Mouse (Mus musculus) MEL (cell line): ENCODE measurements around the gene Fzd4. TPM values are rescaled to one million over a fixed set of nuclear protein-coding genes. Genes with fewer than 3 reads are reported as not detected.

Experiments used
- DNase-seq: peaks from one replicate; pipeline ENCODE4 v3.0.0; 2011; ENCODE audit warnings: low read depth, low spot score
- H3K27ac ChIP-seq: 2 replicates; pipeline ENCODE4 v1.5.1; 2012; ENCODE audit warnings: low read depth, mild to moderate bottlenecking, control low read depth, low read length, moderate library complexity; ENCODE audit not compliant: control insufficient read depth
- H3K27me3 ChIP-seq, 2 experiments: fragments of 150-350 bp in 1 of 2; sonication (generic) in 1 of 2; 2 replicates each; pipeline ENCODE4 v1.6.1; 2012; ENCODE audit warnings: low read length in 2 of 2, mild to moderate bottlenecking in 2 of 2, improper control_type of control experiment in 1 of 2, moderate library complexity in 1 of 2; ENCODE audit not compliant: insufficient read depth in 2 of 2, control insufficient read depth in 1 of 2
- H3K36me3 ChIP-seq, 2 experiments: 2 replicates each; pipeline ENCODE4 v1.6.1; 2012 to 2014; ENCODE audit warnings: low read length in 2 of 2, improper control_type of control experiment in 1 of 2, inconsistent platforms in 1 of 2, mild to moderate bottlenecking in 1 of 2; ENCODE audit not compliant: insufficient read depth in 2 of 2, control insufficient read depth in 1 of 2
- H3K4me1 ChIP-seq, 2 experiments: fragments of 150-350 bp in 1 of 2; sonication (generic) in 1 of 2; 2 replicates each; pipeline ENCODE4 v1.6.1; 2012; ENCODE audit warnings: low read length in 2 of 2, improper control_type of control experiment in 1 of 2, mild to moderate bottlenecking in 1 of 2; ENCODE audit not compliant: insufficient read depth in 2 of 2, control insufficient read depth in 1 of 2
- H3K4me3 ChIP-seq, 2 experiments: fragments of 150-350 bp in 1 of 2; sonication (generic) in 1 of 2; 2 replicates each; pipeline ENCODE4 v1.5.1; 2012; ENCODE audit warnings: low read depth in 2 of 2, low read length in 2 of 2, mild to moderate bottlenecking in 2 of 2, moderate library complexity in 2 of 2, control low read depth in 1 of 2, improper control_type of control experiment in 1 of 2; ENCODE audit not compliant: control insufficient read depth in 1 of 2, insufficient read depth in 1 of 2
- H3K79me2 ChIP-seq: 2 replicates; pipeline ENCODE4 v1.6.1; 2012; ENCODE audit warnings: mild to moderate bottlenecking, low read length, moderate library complexity; ENCODE audit not compliant: control insufficient read depth, poor library complexity, insufficient read depth
- H3K9ac ChIP-seq: 2 replicates; pipeline ENCODE4 v1.6.1; 2012; ENCODE audit warnings: low read depth, mild to moderate bottlenecking, control low read depth, low read length, moderate library complexity; ENCODE audit not compliant: control insufficient read depth, poor library complexity, severe bottlenecking
- H3K9me3 ChIP-seq: fragments of 150-350 bp; sonication (generic); replicated peaks from 2 replicates; pipeline ENCODE4 v1.6.1; 2012; ENCODE audit warnings: mild to moderate bottlenecking, low read length, improper control_type of control experiment, moderate library complexity; ENCODE audit not compliant: insufficient read depth
- CTCF ChIP-seq, 3 experiments: IDR thresholded peaks in 2 of 3; conservative IDR thresholded peaks in 1 of 3; 2 replicates each; pipeline ENCODE4 v1.5.1; 2011 to 2012; ENCODE audit warnings: low read length in 3 of 3, low read depth in 2 of 3, mild to moderate bottlenecking in 2 of 3, improper control_type of control experiment in 1 of 3, inconsistent platforms in 1 of 3, mixed read lengths in 1 of 3, moderate library complexity in 1 of 3; ENCODE audit not compliant: control insufficient read depth in 1 of 3, insufficient read depth in 1 of 3, poor library complexity in 1 of 3, severe bottlenecking in 1 of 3
- E2F4 ChIP-seq: IDR thresholded peaks from 2 replicates; pipeline ENCODE4 v1.6.1; 2011; ENCODE audit warnings: low read depth, low read length, improper control_type of control experiment, borderline replicate concordance
- ELF1 ChIP-seq: IDR thresholded peaks from 2 replicates; pipeline ENCODE4 v1.6.1; 2014; ENCODE audit warnings: low read depth, mild to moderate bottlenecking, inconsistent platforms, low read length, improper control_type of control experiment, moderate library complexity
- ETS1 ChIP-seq: IDR thresholded peaks from 2 replicates; pipeline ENCODE4 v1.6.1; 2012; ENCODE audit warnings: low read depth, mild to moderate bottlenecking, inconsistent platforms, low read length, improper control_type of control experiment, moderate library complexity
- GABPA ChIP-seq: IDR thresholded peaks from 2 replicates; pipeline ENCODE4 v1.6.1; 2012; ENCODE audit warnings: low read depth, mild to moderate bottlenecking, inconsistent platforms, low read length, improper control_type of control experiment, moderate library complexity
- GATA1 ChIP-seq: IDR thresholded peaks from 2 replicates; pipeline ENCODE4 v1.6.1; 2011; ENCODE audit warnings: low read depth, low read length, improper control_type of control experiment
- JUND ChIP-seq: IDR thresholded peaks from 2 replicates; pipeline ENCODE4 v1.6.1; 2011; ENCODE audit warnings: low read depth, mild to moderate bottlenecking, improper control_type of control experiment, low read length
- KAT2A ChIP-seq: conservative IDR thresholded peaks from 2 replicates; pipeline ENCODE4 v1.6.1; 2012; ENCODE audit warnings: low read depth, low read length, improper control_type of control experiment, inconsistent platforms
- MAFK ChIP-seq: IDR thresholded peaks from 2 replicates; pipeline ENCODE4 v1.6.1; 2011; ENCODE audit warnings: low read depth, mild to moderate bottlenecking, low read length, improper control_type of control experiment, borderline replicate concordance
- MAX ChIP-seq: IDR thresholded peaks from 2 replicates; pipeline ENCODE4 v1.6.1; 2011; ENCODE audit warnings: low read length, improper control_type of control experiment
- MAZ ChIP-seq: IDR thresholded peaks from 2 replicates; pipeline ENCODE4 v1.6.1; 2012; ENCODE audit warnings: low read depth, mild to moderate bottlenecking, inconsistent platforms, low read length, improper control_type of control experiment
- MXI1 ChIP-seq: IDR thresholded peaks from 2 replicates; pipeline ENCODE4 v1.6.1; 2011; ENCODE audit warnings: mild to moderate bottlenecking, low read depth, low read length, improper control_type of control experiment
- MYB ChIP-seq: IDR thresholded peaks from 2 replicates; pipeline ENCODE4 v1.6.1; 2011; ENCODE audit warnings: mild to moderate bottlenecking, low read depth, low read length, improper control_type of control experiment
- MYC ChIP-seq: IDR thresholded peaks from 2 replicates; pipeline ENCODE4 v1.6.1; 2011; ENCODE audit warnings: low read depth, mild to moderate bottlenecking, low read length, improper control_type of control experiment, moderate library complexity
- NELFE ChIP-seq: IDR thresholded peaks from 2 replicates; pipeline ENCODE4 v1.6.1; 2011; ENCODE audit warnings: low read depth, low read length, improper control_type of control experiment
- POLR2A ChIP-seq, 2 experiments: IDR thresholded peaks; 2 replicates each; pipeline ENCODE4 v1.6.1; 2011 to 2012; ENCODE audit warnings: low read length in 2 of 2, mild to moderate bottlenecking in 2 of 2, control low read depth in 1 of 2, improper control_type of control experiment in 1 of 2, low read depth in 1 of 2, moderate library complexity in 1 of 2; ENCODE audit not compliant: control insufficient read depth in 1 of 2, insufficient read depth in 1 of 2, poor library complexity in 1 of 2
- POLR2AphosphoS2 ChIP-seq: IDR thresholded peaks from 2 replicates; pipeline ENCODE4 v1.6.1; 2011; ENCODE audit warnings: low read length, improper control_type of control experiment
- SIN3A ChIP-seq: IDR thresholded peaks from 2 replicates; pipeline ENCODE4 v1.6.1; 2012; ENCODE audit warnings: low read length, improper control_type of control experiment, inconsistent platforms
- SMC3 ChIP-seq: IDR thresholded peaks from 2 replicates; pipeline ENCODE4 v1.6.1; 2011; ENCODE audit warnings: low read depth, low read length, improper control_type of control experiment
- TAL1 ChIP-seq: IDR thresholded peaks from 2 replicates; pipeline ENCODE4 v1.6.1; 2012; ENCODE audit warnings: mild to moderate bottlenecking, inconsistent platforms, low read length, moderate library complexity, mixed read lengths
- TBP ChIP-seq: IDR thresholded peaks from 2 replicates; pipeline ENCODE4 v1.8.0; 2011; ENCODE audit warnings: low read depth, low read length, improper control_type of control experiment
- TCF12 ChIP-seq: IDR thresholded peaks from 2 replicates; pipeline ENCODE4 v1.6.1; 2014; ENCODE audit warnings: low read depth, mild to moderate bottlenecking, inconsistent platforms, low read length, improper control_type of control experiment, moderate library complexity
- ZC3H11A ChIP-seq: IDR thresholded peaks from 2 replicates; pipeline ENCODE4 v1.6.1; 2012; ENCODE audit warnings: low read depth, mild to moderate bottlenecking, inconsistent platforms, low read length, improper control_type of control experiment
- ZKSCAN1 ChIP-seq: IDR thresholded peaks from 2 replicates; pipeline ENCODE4 v1.6.1; 2012; ENCODE audit warnings: low read depth, mild to moderate bottlenecking, inconsistent platforms, low read length, improper control_type of control experiment, moderate library complexity
- polyA plus RNA-seq, 2 experiments: library from polyadenylated mRNA; stranded (reverse) in 1 of 2; unstranded in 1 of 2; fragments of >175 nt in 1 of 2; fragments of >200 nt in 1 of 2; gene quantifications; 2 replicates each; pipeline versions ENCODE4 v1.2.1 to v1.2.4; 2012; ENCODE audit warnings: low replicate concordance in 2 of 2, low read depth in 1 of 2; ENCODE audit not compliant: insufficient read length in 2 of 2, insufficient read depth in 1 of 2, missing spikeins in 1 of 2
- total RNA-seq: library from RNA; depleted of rRNA; stranded (reverse); fragments of 300-350 nt; gene quantifications from 2 replicates; pipeline ENCODE4 v1.2.3, GENCODE M21; 2012

Fzd4 gene
- total and polyA plus RNA-seq, 3 experiments, result 0.08 to 1.1 TPM; not detected in 1

DNA sequence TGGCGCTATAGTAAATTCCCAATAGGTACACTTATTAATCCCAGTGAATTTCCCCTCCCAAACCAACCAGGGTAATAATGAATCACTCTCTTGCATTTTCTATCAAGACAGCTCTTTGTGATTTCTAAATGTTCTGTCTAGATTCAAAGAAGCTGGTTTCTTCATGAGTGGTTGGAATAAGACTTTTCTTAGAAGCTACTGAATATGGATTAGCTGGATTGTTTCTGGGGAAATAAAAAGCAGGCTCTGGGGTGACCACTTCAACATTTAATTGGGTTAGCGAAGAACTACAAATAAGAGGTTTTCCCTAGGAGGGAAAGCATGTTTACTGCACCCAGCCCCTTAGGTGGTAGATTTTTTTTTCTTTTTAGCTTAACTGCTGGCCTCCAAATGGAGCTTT is 3.4 kb upstream of the Fzd4 start:
- Histone ChIP-seq H3K4me3 (no peak overlapping the region), H3K79me2 (no peaks in the 10 kb centered on the region; the same call in 1 of the 2 replicates), H3K9me3 (no peaks in the 10 kb centered on the region), H3K9ac (no peak overlapping the region), H3K36me3 (no peaks in the 10 kb centered on the region), H3K27ac (no peak overlapping the region), H3K27me3 (peaks cover 8 to 10% of the 10 kb centered on the region in 2 experiments; a peak in 3 of 4 replicates), H3K4me1 (peaks cover 0 to 4% of the 10 kb centered on the region in 2 experiments; a peak in 1 of 4 replicates)
- no peak for DNase-seq
- TF ChIP-seq SMC3, result no peak
- TF ChIP-seq E2F4, result no peak
- no peak for TF ChIP-seq ELF1
- no peak for TF ChIP-seq MAFK
- no peak for TF ChIP-seq MXI1
- TF ChIP-seq GATA1, result no peak
- no peak for TF ChIP-seq ZC3H11A
- no peak for TF ChIP-seq ZKSCAN1
- TF ChIP-seq SIN3A, result no peak
- TF ChIP-seq KAT2A, result no peak
- no peak for TF ChIP-seq GABPA
- TF ChIP-seq JUND, result no peak
- TF ChIP-seq TAL1, result no peak
- no peak for TF ChIP-seq POLR2AphosphoS2
- TF ChIP-seq MYC, result no peak
- TF ChIP-seq MAZ, result no peak
- no peak for TF ChIP-seq TCF12
- no peak for TF ChIP-seq TBP
- TF ChIP-seq POLR2A (IDR thresholded peaks at IDR 0.05; ENCODE audit: control insufficient read depth in 1 of 2, insufficient read depth in 1 of 2, low read depth in 1 of 2, low read length in 2 of 2, poor library complexity in 1 of 2), result no peak
- TF ChIP-seq CTCF (IDR thresholded peaks at IDR 0.05 in 2 of 3, conservative IDR thresholded peaks at IDR 0.05 in 1 of 3; ENCODE audit: control insufficient read depth in 1 of 3, insufficient read depth in 1 of 3, low read depth in 2 of 3, low read length in 3 of 3, poor library complexity in 1 of 3, severe bottlenecking in 1 of 3), result no peak

GRCm38 (mm10) chr7:89401136-89401858 is 2.9 kb upstream of the Fzd4 start:
- H3K4me1 ChIP-seq, result peaks cover 0 to 4% of the 10 kb centered on the region in 2 experiments; a peak in 1 of 4 replicates
- no peak overlapping the region for H3K4me3 ChIP-seq
- no peak overlapping the region for H3K9ac ChIP-seq
- H3K36me3 ChIP-seq, result no peaks in the 10 kb centered on the region
- no peak overlapping the region for H3K27ac ChIP-seq
- no peaks in the 10 kb centered on the region; the same call in 1 of the 2 replicates for H3K79me2 ChIP-seq
- H3K27me3 ChIP-seq, result peaks cover 8 to 10% of the 10 kb centered on the region in 2 experiments; a peak in 3 of 4 replicates
- no peak for TF ChIP-seq GABPA
- TF ChIP-seq ETS1, result no peak
- no peak for TF ChIP-seq E2F4
- TF ChIP-seq SIN3A, result no peak
- no peak for TF ChIP-seq TAL1
- no peak for TF ChIP-seq ZKSCAN1
- no peak for TF ChIP-seq MAX
- TF ChIP-seq MYB, result no peak
- no peak for TF ChIP-seq POLR2AphosphoS2
- TF ChIP-seq POLR2A (IDR thresholded peaks at IDR 0.05; ENCODE audit: control insufficient read depth in 1 of 2, insufficient read depth in 1 of 2, low read depth in 1 of 2, low read length in 2 of 2, poor library complexity in 1 of 2), result no peak
- no peak for TF ChIP-seq GATA1
- no peak for TF ChIP-seq NELFE
- no peak for TF ChIP-seq SMC3
- DNase-seq, result no peak
- no peaks in the 10 kb centered on the region for H3K9me3 ChIP-seq
